Mouse (Mus musculus) heart, adult 2 months (tissue): ENCODE measurements around the gene Zfp688. TPM values are rescaled to one million over a fixed set of nuclear protein-coding genes. Genes with fewer than 3 reads are reported as not detected.

ENCODE experiments used
- DNase-seq, 2 experiments: peaks; one replicate each; pipeline ENCODE4 v3.0.0; 2021
- H3K27ac ChIP-seq: fragments of 200-600 bp; 2 replicates; pipeline ENCODE4 v1.8.1; 2022
- H3K27me3 ChIP-seq: fragments of 200-500 bp; 2 replicates; pipeline ENCODE4 v1.6.1; 2012; ENCODE audit warnings: mild to moderate bottlenecking, low read length, inconsistent platforms, mixed read lengths; ENCODE audit not compliant: control insufficient read depth, insufficient read depth
- H3K36me3 ChIP-seq: fragments of 200-500 bp; 2 replicates; pipeline ENCODE4 v1.6.1; 2012; ENCODE audit warnings: low read length, inconsistent platforms; ENCODE audit not compliant: control insufficient read depth, insufficient read depth
- H3K4me1 ChIP-seq: fragments of 200-500 bp; 2 replicates; pipeline ENCODE4 v1.6.1; 2011; ENCODE audit warnings: low read length; ENCODE audit not compliant: control insufficient read depth, insufficient read depth
- H3K4me3 ChIP-seq: fragments of 200-600 bp; 2 replicates; pipeline ENCODE4 v1.8.1; 2022
- H3K79me2 ChIP-seq: fragments of 200-500 bp; replicated peaks from 2 replicates; pipeline ENCODE4 v1.6.1; 2012; ENCODE audit warnings: mild to moderate bottlenecking, inconsistent platforms, low read length, moderate library complexity, mixed read lengths; ENCODE audit not compliant: control insufficient read depth, insufficient read depth
- H3K9ac ChIP-seq: fragments of 200-500 bp; 2 replicates; pipeline ENCODE4 v1.6.1; 2012; ENCODE audit warnings: low read depth, mild to moderate bottlenecking, control low read depth, inconsistent platforms, low read length, mixed read lengths
- CTCF ChIP-seq: fragments of 200-600 bp; IDR thresholded peaks from 2 replicates; pipeline ENCODE4 v1.8.1; 2022; ENCODE audit warnings: antibody characterized with exemption, mild to moderate bottlenecking, moderate library complexity
- EP300 ChIP-seq: fragments of 200-500 bp; IDR thresholded peaks from 2 replicates; pipeline ENCODE4 v1.6.1; 2011; ENCODE audit warnings: low read depth, low read length, control low read depth; ENCODE audit not compliant: insufficient read depth
- POLR2A ChIP-seq: fragments of 200-500 bp; IDR thresholded peaks from 2 replicates; pipeline ENCODE4 v1.6.1; 2011; ENCODE audit warnings: mild to moderate bottlenecking, low read depth, low read length, control low read depth; ENCODE audit not compliant: insufficient read depth
- WGBS: fragments of 180-500 bp; shearing (Covaris S2); methylation state at CpG from one replicate; pipeline ENCODE4 v1.1.7; 2018; 5-methylcytosine and 5-hydroxymethylcytosine counted together
- intact Hi-C: fragments of 180-260 bp; cut with DNase I; formaldehyde crosslinking; loops from one replicate; pipeline ENCODE4 v1.15.1; 2025
- polyA plus RNA-seq: library from polyadenylated mRNA; depleted of rRNA; stranded (reverse); fragments of >200 nt; gene quantifications from 2 replicates; pipeline ENCODE4 v1.2.3, GENCODE M21; 2012
- total RNA-seq, 2 experiments: library from RNA; stranded (reverse); gene quantifications; 2 replicates each; pipeline ENCODE4 v1.2.3; 2021

Zfp688 gene
- total and polyA plus RNA-seq, 3 experiments: 3.3 to 4.9 (median 3.8) TPM

DNA sequence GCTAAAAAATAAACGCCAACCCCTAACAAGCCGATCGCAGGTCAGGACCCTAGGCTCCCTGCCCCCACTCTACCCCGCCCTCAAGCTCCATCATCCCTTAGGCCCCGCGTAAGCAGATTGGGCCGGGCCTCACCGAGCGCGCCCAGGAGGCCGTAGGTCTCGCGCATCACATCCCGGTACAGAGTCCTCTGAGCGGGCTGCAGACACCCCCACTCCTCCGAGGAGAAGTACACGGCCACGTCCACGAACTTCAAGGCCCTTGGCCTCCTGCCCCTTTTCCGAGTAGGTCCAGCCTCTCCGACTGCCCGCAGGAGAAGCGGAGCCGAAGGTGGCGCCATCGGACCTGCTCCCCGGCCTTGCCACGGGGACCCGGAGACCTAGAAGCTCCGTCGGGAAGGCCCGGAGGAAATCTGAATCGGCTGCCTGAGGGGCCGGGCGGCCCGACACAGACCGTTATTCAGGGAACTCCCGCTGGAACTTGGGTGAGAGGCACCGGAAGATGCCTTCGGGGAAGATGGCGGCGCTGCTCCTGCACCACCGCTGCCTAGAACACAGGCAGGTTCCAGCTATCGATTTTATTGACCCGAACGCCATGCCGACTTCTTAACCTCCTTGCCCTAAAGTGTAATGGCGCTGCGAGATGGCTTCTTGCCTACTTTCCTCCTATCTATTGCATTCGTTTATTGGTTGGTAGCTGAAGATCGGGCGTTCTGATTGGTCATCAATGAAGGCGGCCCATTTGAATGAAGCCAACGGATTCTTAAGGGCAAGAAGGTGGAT lies 26.8 kb upstream of the Zfp688 start, which contains the start of gene Zfp689:
Gene Zfp689 (minus strand): TSS at position 638 of the 780 bp plus-strand sequence.
- intact Hi-C loops: loop anchor here (1.0 to 2.0 kb wide), 2 partner anchors 22 to 42 kb away; partner anchors contain the start of gene Zfp764
- H3K36me3 ChIP-seq: peaks cover 9% of the 10 kb centered on the region; the same call in 1 of the 2 replicates
- H3K4me3 ChIP-seq: peak within 1 kb of the TSS; percentile 90
- peak; percentile 89 to 92 for DNase-seq
- H3K79me2 ChIP-seq: no peaks in the 10 kb centered on the region
- H3K27me3 ChIP-seq: no peaks in the 10 kb centered on the region
- TF ChIP-seq POLR2A (peak; percentile 49), CTCF (peak; percentile 18), EP300 (peak; percentile 55; the same call in 1 of the 2 replicates)
- H3K27ac ChIP-seq: peak within 1 kb of the TSS; percentile 85
- under 1% methylated on average over 54 of the region's 54 CpGs for WGBS
- peaks cover 1% of the 10 kb centered on the region; the same call in 1 of the 2 replicates for H3K4me1 ChIP-seq
- peak within 1 kb of the TSS; percentile 75 for H3K9ac ChIP-seq

DNA sequence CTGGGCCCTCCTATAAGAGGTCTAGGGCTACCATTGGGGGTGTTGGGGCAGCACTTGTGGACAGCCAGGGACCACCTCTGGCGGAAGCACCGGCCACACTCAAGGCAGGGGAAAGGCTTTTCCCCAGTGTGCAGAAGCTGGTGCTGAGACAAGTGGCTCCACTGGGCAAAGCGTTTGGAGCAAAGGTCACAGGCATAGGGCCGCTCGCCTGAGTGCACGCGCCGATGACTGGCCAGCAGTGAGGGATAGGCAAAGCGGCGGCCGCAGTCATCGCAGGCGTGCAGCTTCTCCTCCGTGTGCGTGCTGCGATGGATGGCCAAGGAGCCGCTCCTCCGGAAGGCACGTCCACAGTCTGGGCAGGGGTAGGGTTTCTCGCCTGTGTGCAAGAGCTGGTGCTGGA lies 22.1 kb upstream of the Zfp688 start:
- TF ChIP-seq CTCF (no peak), EP300 (no peak), POLR2A (no peak)
- no peaks in the 10 kb centered on the region for H3K79me2 ChIP-seq
- H3K4me3 ChIP-seq: no peak overlapping the region
- no peaks in the 10 kb centered on the region for H3K4me1 ChIP-seq
- H3K36me3 ChIP-seq: 0 out of 2 replicates have a peak, but pooled peaks cover 2% of the 10 kb centered on the region
- no peak overlapping the region for H3K9ac ChIP-seq
- 94% methylated on average over 20 of the region's 20 CpGs for WGBS
- intact Hi-C loops: no loop called here
- no peak overlapping the region for H3K27ac ChIP-seq
- no peak for DNase-seq
- H3K27me3 ChIP-seq: no peaks in the 10 kb centered on the region

DNA sequence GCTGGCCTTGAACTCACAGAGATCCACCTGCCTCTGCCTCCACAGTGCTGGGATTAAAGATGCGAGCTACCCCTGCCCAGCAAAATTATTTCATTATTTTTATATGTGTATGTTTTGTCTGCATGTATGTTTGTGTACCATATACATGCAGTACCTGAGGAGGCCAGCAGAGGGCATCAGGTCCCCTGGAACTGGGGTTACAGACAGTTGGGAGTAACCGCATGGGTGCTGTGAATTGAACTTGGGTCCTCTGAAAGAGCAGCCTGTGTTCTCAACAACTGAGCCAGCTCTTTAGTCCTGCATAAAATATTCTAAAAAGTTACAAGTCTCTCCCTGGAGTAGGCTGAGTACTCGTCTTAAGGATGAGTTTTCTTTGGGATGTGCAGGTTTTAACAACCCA lies 15.9 kb upstream of the Zfp688 start:
- Histone ChIP-seq H3K9ac (no peak overlapping the region), H3K36me3 (no peaks in the 10 kb centered on the region), H3K4me1 (no peaks in the 10 kb centered on the region), H3K4me3 (no peak overlapping the region), H3K27me3 (no peaks in the 10 kb centered on the region), H3K79me2 (no peaks in the 10 kb centered on the region), H3K27ac (no peak overlapping the region)
- TF ChIP-seq EP300 (no peak), CTCF (peak; percentile 63)
- no peak for DNase-seq
- 89% methylated on average over 3 of the region's 3 CpGs for WGBS
- intact Hi-C loops: no loop called here

DNA sequence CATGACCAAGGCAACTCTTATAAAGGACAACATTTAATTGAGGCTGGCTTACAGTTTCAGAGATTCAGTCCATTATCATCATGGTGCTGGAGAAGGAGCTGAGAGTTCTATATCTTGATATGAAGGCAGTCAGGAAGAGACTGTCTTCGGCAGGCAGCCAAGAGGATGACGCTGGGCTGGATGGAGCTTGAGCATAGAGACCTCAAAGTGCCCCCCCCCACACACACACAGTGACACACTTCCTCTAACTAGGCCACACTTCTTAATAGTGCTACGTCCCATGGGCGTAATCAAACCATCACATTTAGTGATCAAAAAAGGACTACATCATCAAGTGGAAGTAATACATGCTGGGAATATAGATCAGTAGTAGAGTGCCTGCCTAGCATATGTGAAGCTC lies 13.3 kb upstream of the Zfp688 start:
- H3K79me2 ChIP-seq: no peaks in the 10 kb centered on the region
- H3K27ac ChIP-seq: no peak overlapping the region
- H3K4me3 ChIP-seq: no peak overlapping the region
- intact Hi-C loops: no loop called here
- DNase-seq: no peak
- H3K4me1 ChIP-seq: no peaks in the 10 kb centered on the region
- no peaks in the 10 kb centered on the region for H3K27me3 ChIP-seq
- H3K9ac ChIP-seq: no peak overlapping the region
- 67% methylated on average over 4 of the region's 4 CpGs for WGBS
- no peaks in the 10 kb centered on the region for H3K36me3 ChIP-seq
- TF ChIP-seq EP300 (no peak), POLR2A (no peak), CTCF (no peak)

DNA sequence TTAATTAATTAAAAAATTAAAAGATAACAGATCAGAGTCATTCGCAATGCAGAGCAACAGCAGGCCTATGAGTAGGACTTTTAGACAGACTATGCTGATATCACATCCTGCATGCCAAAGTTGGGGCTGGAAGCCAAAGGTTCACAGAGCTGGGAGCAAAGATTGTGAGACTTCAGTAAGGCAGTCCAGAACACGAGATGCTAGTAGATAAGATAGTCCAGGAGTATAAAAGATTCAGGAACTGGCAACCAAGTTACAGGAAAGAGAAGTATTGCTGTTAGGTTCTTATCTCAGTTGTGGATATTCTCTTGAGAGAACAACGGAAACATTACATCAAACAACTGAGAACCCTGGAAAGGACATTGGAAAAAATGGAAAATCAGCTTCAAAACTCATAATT lies 4.5 kb upstream of the Zfp688 start:
- no peaks in the 10 kb centered on the region for H3K79me2 ChIP-seq
- H3K4me3 ChIP-seq: no peak overlapping the region
- H3K27ac ChIP-seq: no peak overlapping the region; the same call in 1 of the 2 replicates
- 22% methylated on average over 3 of the region's 3 CpGs for WGBS
- intact Hi-C loops: no loop called here
- 0 out of 2 replicates have a peak, but pooled peaks have one; percentile 36 for TF ChIP-seq EP300
- TF ChIP-seq POLR2A: no peak
- TF ChIP-seq CTCF: no peak
- no peaks in the 10 kb centered on the region for H3K27me3 ChIP-seq
- DNase-seq: peak in 1 of 2 experiments; percentile 57
- no peak overlapping the region for H3K9ac ChIP-seq
- H3K4me1 ChIP-seq: peaks cover 6% of the 10 kb centered on the region
- H3K36me3 ChIP-seq: no peaks in the 10 kb centered on the region

DNA sequence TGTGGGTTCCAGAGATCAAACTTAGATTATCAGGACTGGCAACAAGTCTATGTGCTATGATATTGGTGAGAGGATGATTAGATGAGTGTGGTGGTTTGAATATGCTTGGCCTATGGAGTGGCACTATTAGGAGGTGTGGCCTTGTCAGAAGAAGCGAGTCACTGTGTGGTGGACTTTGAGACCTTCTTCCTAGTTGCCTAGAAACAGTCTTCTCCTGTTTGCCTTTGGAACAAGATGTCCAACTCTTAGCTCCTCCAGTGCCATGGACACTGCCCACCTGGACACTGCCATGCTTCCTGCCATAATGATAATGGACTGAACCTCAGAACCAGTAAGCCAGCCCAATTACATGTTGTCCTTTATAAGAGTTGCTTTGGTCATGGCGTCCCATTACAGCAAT lies 4.0 kb upstream of the Zfp688 start:
- Histone ChIP-seq H3K9ac (no peak overlapping the region), H3K36me3 (no peaks in the 10 kb centered on the region), H3K27me3 (no peaks in the 10 kb centered on the region), H3K4me1 (peaks cover 6% of the 10 kb centered on the region), H3K79me2 (no peaks in the 10 kb centered on the region), H3K27ac (no peak overlapping the region; the same call in 1 of the 2 replicates), H3K4me3 (no peak overlapping the region)
- DNase-seq: no peak
- TF ChIP-seq CTCF (no peak), POLR2A (no peak), EP300 (no peak)
- intact Hi-C loops: no loop called here
- WGBS: 63% methylated on average over 2 of the region's 2 CpGs
